Mouse (Mus musculus): ENCODE measurements around the gene Rnf128.

GRCm38 (mm10) chrX:139684410-139684774, 121.3 kb downstream of the Rnf128 start:
- TF ChIP-seq CTCF (IDR thresholded peaks at IDR 0.05; ENCODE audit: low read depth) (no peak), EP300 (IDR thresholded peaks at IDR 0.05; ENCODE audit: low read depth) (no peak)
